Mouse (Mus musculus) left cerebral cortex, postnatal 10 days (tissue): ENCODE measurements at regions not wholly inside any gene's neighbourhood (a gene's known extent, or its start where the extent isn't known, plus 50 kb on each side); places are given as distances from the start of the nearest gene placed in this dataset.
A peak's percentile ranks its signal among the peaks of the same experiment; 100 is the strongest.

Source experiments
- DNase-seq, 2 experiments: peaks; one replicate each; pipeline ENCODE4 v3.0.0; 2021 to 2022; ENCODE audit warnings: low spot score in 2 of 2, mixed read lengths in 1 of 2; ENCODE audit errors: extremely low spot score in 1 of 2
- intact Hi-C: fragments of 180-260 bp; cut with DNase I; formaldehyde crosslinking; loops from one replicate; pipeline ENCODE4 v1.15.1; 2025

DNA sequence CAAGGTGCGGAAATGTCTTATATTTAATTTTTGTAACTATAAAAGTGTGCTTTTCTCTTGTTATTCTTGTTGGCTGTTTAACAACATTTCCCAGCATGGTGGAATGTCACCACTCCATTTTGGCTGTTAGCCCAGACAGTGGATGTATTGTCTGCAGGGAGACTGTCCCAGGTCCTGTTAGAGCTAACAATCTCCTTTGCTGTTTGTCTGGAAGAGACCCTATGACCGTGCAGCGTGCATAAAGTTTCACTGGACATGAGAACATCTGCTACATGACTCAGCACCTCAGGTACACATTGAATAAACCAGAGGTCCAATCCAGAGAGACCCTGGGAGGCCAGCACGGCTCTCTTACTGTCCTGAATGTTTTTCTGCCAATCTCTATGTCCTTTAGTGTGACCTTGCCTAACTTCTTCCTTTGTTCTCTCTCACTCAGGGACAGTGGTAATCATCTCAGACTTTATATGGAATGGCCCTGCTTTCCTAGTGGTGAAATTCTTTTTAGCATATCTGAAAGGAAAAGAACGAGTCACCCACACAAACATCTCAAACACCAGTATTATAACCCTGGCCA, 450.7 kb downstream of the Fgf9 start:
- intact Hi-C loops = no loop called here
- peak; percentile 7 to 35 for DNase-seq

- intact Hi-C loops = no loop called here
- DNase-seq = no peak
Observed at GRCm38 (mm10) chr14:58520384-58520783, 450.0 kb downstream of the Fgf9 start.

DNA sequence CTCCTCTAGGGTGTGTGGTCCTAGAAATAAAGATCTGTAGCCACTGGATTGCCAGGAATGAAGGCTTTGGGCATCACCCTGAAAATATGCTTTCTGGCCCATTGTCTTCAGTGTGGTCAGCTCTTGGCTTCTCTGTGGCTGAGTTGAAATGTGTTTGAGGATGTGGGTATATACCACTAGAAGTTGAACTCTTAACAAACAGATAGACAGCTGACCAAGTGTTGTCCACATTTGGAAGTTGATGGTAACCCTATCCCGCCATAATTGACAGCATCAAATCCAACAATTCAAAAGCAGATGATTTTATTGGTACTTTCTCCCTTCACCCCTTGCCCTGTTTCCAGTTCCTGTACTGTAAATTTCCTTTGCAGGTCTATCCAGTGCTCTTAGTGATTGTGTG, 448.7 kb downstream of the Fgf9 start:
- intact Hi-C loops = no loop called here
- no peak for DNase-seq

DNA sequence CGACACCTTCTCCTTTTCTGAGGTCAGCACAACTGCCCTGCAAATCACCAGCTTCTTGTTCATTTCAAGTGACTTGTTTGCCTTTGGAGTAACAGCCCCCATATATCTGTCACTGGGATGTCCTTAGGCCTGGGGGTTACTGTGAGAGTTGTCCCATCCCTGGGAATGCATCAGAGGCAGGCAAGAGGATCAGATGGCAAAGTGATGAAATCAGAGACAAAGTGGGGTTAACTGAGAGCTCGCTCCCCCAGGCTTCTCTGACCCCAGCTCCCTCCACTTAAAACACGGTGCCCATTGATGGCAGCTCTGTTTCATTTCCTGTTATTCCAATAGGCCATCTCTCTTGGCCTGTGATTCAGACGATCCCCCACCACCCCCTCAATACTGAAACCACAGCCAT, 446.2 kb downstream of the Fgf9 start:
- DNase-seq = no peak
- intact Hi-C loops = no loop called here

DNA sequence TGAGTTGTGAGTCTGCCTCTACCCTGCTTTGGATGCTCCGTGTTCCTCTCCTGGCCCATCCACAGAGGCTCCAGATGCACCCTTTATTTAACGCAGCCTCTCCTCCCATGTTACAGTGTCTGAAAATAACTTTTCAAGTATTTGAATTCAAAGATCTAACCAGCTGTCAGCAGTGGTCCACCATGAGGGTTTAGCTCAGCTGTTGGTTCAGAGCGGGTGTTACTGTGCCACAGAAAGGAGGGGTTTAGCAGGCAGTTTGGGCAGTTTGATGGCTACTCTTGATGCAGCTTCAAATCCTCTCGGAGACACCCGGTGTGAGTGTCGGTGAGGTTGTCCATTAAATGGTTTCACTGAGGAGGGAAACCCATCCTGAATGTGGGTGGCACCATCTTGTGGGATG, 441.8 kb downstream of the Fgf9 start:
- no peak for DNase-seq
- intact Hi-C loops = no loop called here

- intact Hi-C loops = no loop called here
- DNase-seq = no peak
Observed at GRCm38 (mm10) chr14:58511571-58511985, 441.2 kb downstream of the Fgf9 start.

GRCm38 (mm10) chr14:58510790-58511189, 440.4 kb downstream of the Fgf9 start:
- no peak for DNase-seq
- intact Hi-C loops = no loop called here

GRCm38 (mm10) chr14:58509106-58509505, 438.8 kb downstream of the Fgf9 start:
- DNase-seq = no peak
- intact Hi-C loops = no loop called here

- intact Hi-C loops = no loop called here
- DNase-seq = no peak
Observed at GRCm38 (mm10) chr14:58506490-58506889, 436.1 kb downstream of the Fgf9 start.

DNA sequence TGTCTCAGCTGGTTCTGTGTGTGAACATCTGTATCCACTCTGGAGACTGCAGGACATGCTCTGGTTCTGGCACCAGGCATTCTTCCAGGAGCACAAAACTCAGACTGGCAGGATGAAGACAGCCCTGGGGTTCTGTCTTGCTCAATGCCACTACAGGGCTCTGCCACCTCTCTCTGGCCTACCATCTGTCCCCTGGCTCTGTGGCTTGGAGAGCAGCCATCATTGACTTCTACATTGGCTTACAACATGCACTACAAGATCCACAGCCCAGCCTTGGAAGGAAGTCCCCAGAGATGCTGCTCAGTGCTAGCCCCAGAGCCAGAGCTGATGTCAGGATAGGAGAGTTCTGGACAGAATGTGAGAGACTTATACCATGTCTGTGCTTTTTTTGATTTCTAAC, 435.5 kb downstream of the Fgf9 start:
- intact Hi-C loops = no loop called here
- no peak for DNase-seq

DNA sequence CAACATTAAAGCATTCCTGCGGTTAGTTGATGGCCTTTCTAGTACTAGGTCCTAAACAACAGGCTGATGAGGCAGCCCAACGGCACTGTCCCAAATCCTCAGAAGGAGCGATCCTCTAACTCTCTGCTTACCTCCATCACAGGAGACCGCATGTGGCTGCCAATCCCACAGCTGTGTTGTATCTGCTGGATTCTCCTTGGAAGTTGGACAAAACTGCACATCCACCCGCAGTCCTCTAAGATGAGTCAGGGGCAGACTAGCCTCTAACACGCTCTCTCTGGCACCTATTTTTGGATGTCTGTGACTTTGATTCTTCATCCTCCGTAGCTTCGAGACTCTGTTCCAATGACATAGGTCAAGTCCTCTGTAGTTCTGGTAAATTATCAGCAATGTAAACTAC, 432.5 kb downstream of the Fgf9 start:
- DNase-seq = no peak
- intact Hi-C loops = no loop called here

DNA sequence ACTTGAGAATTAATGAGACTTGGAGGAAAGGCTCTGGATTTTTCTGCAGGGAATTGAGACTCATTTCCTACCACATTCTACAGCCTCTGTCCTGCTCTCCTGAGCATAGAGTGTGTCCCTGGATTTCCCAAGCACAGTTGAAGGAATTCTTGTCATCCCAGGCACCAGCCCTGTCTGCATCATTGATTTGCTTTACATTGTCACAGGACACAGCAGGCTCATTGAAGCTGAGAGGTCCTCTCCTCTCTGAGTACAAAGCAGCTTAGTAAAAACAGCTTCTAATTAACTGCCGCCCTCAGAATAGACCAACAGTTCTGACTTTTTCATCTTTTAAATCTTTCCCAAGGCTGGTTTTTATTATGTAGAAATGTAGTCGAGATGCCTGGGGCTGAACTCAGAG, 429.7 kb downstream of the Fgf9 start:
- intact Hi-C loops = no loop called here
- no peak for DNase-seq

DNA sequence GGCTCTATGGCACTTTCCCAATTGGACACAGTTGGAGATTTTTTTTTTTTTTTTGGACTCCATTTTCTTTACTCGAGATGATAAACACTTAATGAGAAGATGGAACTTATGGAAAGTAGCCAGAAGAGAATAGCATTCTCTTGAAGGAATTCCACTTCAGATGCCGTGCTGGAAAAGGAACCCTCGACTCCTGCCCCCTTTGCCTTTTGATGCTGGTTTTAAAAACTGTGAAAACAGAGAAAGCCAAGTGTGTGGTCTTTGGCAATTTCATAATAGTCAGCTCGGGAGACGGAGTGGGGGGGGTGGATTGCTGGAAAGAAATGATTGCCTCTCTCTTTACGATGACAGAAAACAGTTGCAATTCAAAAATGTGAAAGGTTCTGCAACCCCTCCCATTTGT, 429.2 kb downstream of the Fgf9 start:
- DNase-seq = no peak
- intact Hi-C loops = no loop called here

DNA sequence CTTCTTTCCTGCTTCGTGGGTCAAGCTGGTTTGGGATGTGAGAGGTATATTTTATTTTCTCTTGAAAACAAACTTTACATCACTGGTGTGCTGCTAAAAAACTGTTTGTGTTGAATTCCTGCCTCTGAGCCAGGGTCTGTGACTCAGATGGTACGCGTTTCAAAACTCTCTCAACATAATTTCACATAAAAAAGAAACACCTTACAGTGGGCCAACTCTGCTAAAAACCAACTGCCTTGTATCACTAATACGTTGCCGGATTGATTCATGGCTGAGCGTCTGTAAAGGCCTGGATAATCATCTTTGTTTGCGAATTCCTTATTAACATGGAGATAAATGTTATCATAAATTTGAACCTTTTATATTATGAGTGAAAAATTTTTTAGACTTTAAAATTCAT, 428.7 kb downstream of the Fgf9 start:
- intact Hi-C loops = no loop called here
- no peak for DNase-seq

DNA sequence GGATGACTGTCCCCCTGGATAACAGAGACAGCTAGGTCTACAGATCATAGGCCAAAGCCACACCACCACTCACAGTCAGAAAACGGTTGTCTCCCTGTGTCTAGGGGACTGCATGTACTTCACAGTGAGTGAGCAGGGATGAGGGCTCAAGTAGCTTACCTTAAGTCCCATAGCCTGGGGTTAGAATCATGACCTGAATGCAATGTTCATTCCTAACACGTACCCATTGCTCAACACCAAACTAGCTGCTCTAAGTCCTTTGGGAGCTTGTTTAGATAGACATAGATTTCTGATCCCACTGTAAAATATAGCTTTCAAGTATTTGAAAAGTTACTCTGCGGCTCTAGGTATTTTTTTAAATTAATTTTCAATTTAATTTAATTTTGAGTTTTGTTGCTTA, 426.6 kb downstream of the Fgf9 start:
- intact Hi-C loops = no loop called here
- no peak for DNase-seq

DNA sequence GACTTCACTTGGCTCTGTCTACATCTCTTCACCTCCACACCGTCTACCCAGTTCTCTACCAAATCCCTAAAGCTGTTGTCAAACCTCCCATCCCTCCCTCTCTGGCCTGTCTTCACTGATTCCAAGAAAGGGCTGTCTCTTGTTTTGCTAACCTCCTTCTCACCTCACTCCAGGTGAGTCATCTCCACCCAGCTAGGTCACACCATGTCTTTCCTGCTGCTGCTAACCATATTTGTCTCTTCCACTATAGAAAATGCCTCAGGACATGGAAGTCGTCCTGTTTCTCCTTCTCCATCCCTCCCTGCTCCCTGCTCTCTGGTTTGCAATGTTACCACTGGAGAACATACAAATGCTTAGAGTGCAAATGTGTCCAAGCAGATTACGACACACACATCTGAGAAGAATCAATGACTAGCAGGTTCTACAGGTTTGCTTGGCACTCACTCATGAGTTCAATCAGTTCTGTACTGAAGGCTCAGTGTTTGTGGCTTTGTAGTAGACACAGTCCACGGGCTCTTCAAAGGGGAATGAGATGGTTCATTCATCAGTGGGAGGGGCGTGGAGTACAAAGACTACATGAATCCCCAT, 424.1 kb downstream of the Fgf9 start:
- intact Hi-C loops = no loop called here
- DNase-seq = no peak

DNA sequence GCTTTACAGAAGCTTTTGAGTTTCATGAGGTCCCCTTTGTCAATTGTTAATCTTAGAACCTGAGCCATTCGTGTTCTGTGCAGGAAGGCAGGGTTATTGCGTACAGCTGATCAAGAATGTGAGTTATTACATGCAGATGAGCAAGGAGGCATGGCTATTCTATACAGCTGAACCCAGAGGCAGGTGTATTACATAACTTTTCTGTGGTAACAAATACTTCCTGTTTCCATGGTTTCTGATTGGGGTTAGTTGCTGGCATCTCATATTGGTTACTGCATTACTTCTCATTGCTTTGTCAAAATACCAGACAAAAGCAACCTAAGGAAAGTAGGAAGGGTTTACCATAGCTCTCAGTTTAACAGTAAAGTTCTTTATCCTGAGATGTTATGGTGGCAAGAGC, 421.8 kb downstream of the Fgf9 start:
- intact Hi-C loops = no loop called here
- DNase-seq = no peak

DNA sequence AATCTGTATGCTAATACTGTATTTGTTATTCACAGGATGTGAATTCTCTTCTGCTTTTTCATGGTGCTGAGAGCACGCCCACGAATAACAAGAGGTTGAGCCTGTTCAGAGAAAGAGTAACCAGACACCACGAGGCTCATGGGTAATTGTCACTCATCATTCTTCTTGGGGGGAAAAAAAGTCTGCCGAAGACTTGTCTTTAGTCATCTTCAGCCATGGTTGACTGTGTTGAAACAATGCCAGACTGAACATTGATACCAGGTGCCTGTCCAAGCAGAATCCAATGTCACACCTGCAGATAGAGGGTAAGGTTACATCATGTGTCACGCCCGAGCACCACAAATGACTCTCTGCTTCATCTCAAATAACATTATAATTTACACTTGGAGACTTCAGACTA, 418.5 kb downstream of the Fgf9 start:
- DNase-seq = no peak
- intact Hi-C loops = no loop called here

GRCm38 (mm10) chr14:58487836-58488235, 417.5 kb downstream of the Fgf9 start:
- intact Hi-C loops = no loop called here
- no peak for DNase-seq

DNA sequence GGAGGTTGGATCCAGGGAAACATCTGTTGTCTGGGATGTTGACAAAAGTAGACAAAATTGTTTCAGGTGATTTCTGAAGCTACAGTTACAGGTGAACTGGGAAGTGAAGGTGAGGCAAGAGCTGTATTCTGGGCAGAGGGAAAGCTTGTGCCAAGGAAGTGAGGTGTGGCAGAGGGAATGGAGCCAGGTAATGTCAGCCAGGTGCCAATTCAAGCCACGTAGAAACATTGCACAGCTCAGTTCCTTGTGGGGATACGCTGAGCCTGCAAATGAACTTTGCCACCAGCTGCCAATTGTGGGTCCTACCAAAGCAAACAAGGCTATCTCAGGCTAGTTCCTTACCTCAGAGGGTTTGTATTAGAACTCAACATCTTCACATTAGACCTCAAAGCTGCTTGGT, 410.1 kb downstream of the Fgf9 start:
- intact Hi-C loops = no loop called here

GRCm38 (mm10) chr14:58470678-58471077, 400.3 kb downstream of the Fgf9 start:
- intact Hi-C loops = no loop called here

More for the DNA sequence above, 410.1 kb downstream of the Fgf9 start:
- no peak for DNase-seq

More at GRCm38 (mm10) chr14:58470678-58471077, 400.3 kb downstream of the Fgf9 start:
- DNase-seq = no peak
